Mouse (Mus musculus) hindbrain, embryonic 16.5 days (tissue): ENCODE data around the gene Cntn5. TPM values are rescaled to one million over a fixed set of nuclear protein-coding genes. Genes with fewer than 3 reads are reported as not detected.

Experiments
- ATAC-seq: fragments of 200-750 bp; cut with Nextera tagmentation; 2 replicates; pipeline ENCODE4 v1.8.0; 2017; ENCODE audit warnings: moderate TSS enrichment, moderate library complexity
- H3K27ac ChIP-seq: fragments of 300-500 bp; sonication (generic); 2 replicates; pipeline ENCODE4 v1.5.1; 2014; ENCODE audit warnings: low read depth, mild to moderate bottlenecking, control low read depth, low read length, moderate library complexity
- H3K27me3 ChIP-seq: fragments of 300-500 bp; sonication (generic); replicated peaks from 2 replicates; pipeline ENCODE4 v1.6.1; 2014; ENCODE audit warnings: low read length; ENCODE audit not compliant: control insufficient read depth, insufficient read depth
- H3K36me3 ChIP-seq: fragments of 300-500 bp; sonication (generic); 2 replicates; pipeline ENCODE4 v1.6.1; 2014; ENCODE audit warnings: mild to moderate bottlenecking, low read length, moderate library complexity, mixed read lengths; ENCODE audit not compliant: control insufficient read depth, insufficient read depth
- H3K4me1 ChIP-seq: fragments of 300-500 bp; sonication (generic); 2 replicates; pipeline ENCODE4 v1.6.1; 2014; ENCODE audit warnings: low read depth, low read length; ENCODE audit not compliant: control insufficient read depth, insufficient read depth
- H3K4me2 ChIP-seq: fragments of 300-500 bp; sonication (generic); 2 replicates; pipeline ENCODE4 v1.6.1; 2014; ENCODE audit warnings: mild to moderate bottlenecking, low read length, control low read depth, moderate library complexity
- H3K4me3 ChIP-seq: fragments of 300-500 bp; sonication (generic); 2 replicates; pipeline ENCODE4 v1.5.1; 2014; ENCODE audit warnings: mild to moderate bottlenecking, low read length, control low read depth, moderate library complexity
- H3K9ac ChIP-seq: fragments of 300-500 bp; sonication (generic); 2 replicates; pipeline ENCODE4 v1.6.1; 2014; ENCODE audit warnings: low read depth, mild to moderate bottlenecking, control low read depth, low read length, moderate library complexity
- H3K9me3 ChIP-seq: fragments of 300-500 bp; sonication (generic); 2 replicates; pipeline ENCODE4 v1.6.1; 2014; ENCODE audit warnings: mild to moderate bottlenecking, low read length, moderate library complexity; ENCODE audit not compliant: control insufficient read depth
- WGBS: fragments of 180-500 bp; shearing (Covaris S2); extraction: QIAGEN DNeasy Blood & Tissue Kit; methylation state at CpG from one replicate; pipeline ENCODE4 v1.1.7; 2014; 5-methylcytosine and 5-hydroxymethylcytosine counted together
- polyA plus RNA-seq: library from polyadenylated mRNA; unstranded; fragments of >200 nt; fragmentation: Nextera tagmentation; extraction: Ambion mirVana; gene quantifications from 2 replicates; pipeline ENCODE4 v1.2.1, GENCODE M21; 2015

The Cntn5 gene
- polyA plus RNA-seq, 1 experiment from 2014 or later, result 20.4 TPM

DNA sequence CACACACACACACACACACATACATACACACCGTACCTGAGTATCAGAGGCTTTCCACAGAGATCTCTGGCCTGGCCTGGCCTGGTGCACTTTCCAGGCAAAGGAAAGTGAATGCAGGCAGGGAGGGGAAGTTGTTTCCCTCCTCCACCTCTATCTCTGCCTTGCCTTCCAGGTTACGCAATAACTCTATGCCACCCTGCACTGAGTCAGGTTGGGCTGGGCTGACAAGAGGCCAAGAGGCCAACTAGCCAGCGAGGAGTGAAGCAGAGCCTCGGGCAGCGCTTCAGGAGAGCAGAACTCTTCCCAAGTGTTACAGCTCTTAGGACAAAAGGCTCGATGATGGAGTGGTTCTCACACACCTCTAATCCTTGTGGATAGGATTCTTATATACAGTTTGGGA, 1018.4 kb downstream of the Cntn5 start:
- no peaks in the 10 kb centered on the region for H3K27me3 ChIP-seq
- H3K4me3 ChIP-seq, result no peak overlapping the region
- no peak overlapping the region for H3K4me2 ChIP-seq
- H3K36me3 ChIP-seq, result no peaks in the 10 kb centered on the region
- no peaks in the 10 kb centered on the region for H3K9me3 ChIP-seq
- H3K4me1 ChIP-seq, result no peaks in the 10 kb centered on the region
- no peak overlapping the region for H3K27ac ChIP-seq
- no peak overlapping the region for H3K9ac ChIP-seq
- WGBS, result 89% methylated on average over 6 of the region's 6 CpGs
- no peak for ATAC-seq

DNA sequence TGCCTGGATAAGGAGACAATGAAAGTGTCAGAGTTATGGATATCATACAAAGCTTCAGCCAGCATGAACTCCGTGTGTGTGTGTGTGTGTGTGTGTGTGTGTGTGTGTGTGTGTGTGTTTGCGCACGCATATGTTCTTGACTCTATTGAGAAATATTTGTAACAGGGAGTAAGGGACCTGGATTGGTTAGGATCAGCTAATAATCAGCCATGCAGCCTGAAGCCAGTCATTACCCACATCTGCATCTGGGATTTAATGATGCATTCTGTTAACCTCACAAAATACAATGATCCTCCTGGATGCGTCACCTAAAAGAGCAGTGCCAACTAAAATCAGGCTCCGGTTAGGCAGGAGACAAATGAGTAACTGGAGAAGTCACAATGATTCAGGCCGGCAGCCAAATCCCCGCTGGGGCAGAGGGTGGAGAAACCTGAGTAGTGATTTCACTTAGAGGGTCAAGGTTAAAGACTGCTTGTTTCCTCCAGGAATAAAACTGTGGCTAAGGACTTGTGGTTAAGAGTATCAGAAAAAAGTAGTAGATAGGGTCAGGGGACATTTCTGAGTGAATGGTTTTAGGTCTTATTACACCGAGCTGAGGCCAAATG, 1021.7 kb downstream of the Cntn5 start:
- Histone ChIP-seq H3K4me3 (no peak overlapping the region), H3K4me1 (no peaks in the 10 kb centered on the region), H3K27ac (no peak overlapping the region), H3K9me3 (no peaks in the 10 kb centered on the region), H3K27me3 (no peaks in the 10 kb centered on the region), H3K4me2 (no peak overlapping the region), H3K36me3 (no peaks in the 10 kb centered on the region), H3K9ac (no peak overlapping the region)
- WGBS, result 50% methylated on average over 8 of the region's 8 CpGs
- ATAC-seq, result peak; percentile 56; the same call in 1 of the 2 replicates

DNA sequence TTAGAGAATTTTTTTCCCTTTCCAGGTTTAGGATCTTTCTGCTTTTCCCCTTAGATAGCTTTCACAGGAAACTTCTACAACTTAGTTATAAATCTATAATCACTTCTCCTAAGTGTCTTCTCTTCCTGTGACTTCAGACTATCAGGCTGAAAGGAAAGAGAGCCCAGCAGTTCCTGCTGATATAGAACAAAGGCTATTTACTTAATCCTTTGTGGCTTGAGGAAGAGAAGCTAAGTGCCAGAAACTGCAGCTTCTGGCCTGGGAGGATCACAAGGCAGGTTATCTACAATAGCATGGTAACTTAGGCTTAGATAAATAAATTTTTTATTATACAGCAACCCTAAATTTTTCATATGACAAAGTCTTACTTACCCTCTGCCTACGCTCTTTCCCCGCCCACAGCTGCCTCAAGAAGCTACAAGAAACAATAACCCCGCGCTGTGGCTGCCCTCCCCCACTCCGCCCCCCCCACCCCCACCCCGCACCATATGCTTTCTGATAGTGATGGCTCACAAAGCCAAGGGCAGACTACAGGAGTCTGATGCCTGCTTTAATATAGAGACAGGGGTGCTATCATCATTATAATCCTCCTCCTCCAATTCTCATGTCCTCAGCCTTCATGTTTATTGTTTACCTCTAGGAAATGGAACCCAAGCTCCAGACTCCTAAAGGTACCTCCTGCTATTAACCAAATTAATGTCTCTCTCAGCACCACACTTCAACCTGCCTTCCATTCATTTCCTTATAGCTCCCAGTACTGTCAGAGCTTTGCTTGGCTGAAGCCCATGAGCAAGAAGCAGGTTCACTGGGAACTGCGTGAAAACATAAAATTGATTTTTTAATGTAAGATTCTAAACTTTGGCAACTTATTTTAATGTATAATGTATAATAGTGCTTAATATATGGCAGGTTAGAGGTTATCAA, 1032.2 kb downstream of the Cntn5 start:
- no peak overlapping the region for H3K9ac ChIP-seq
- no peaks in the 10 kb centered on the region for H3K9me3 ChIP-seq
- H3K27me3 ChIP-seq, result no peaks in the 10 kb centered on the region
- H3K27ac ChIP-seq, result no peak overlapping the region
- H3K4me2 ChIP-seq, result no peak overlapping the region
- ATAC-seq, result peak; percentile 70
- 27% methylated on average over 7 of the region's 7 CpGs for WGBS
- no peak overlapping the region for H3K4me3 ChIP-seq
- no peaks in the 10 kb centered on the region for H3K4me1 ChIP-seq
- H3K36me3 ChIP-seq, result no peaks in the 10 kb centered on the region

DNA sequence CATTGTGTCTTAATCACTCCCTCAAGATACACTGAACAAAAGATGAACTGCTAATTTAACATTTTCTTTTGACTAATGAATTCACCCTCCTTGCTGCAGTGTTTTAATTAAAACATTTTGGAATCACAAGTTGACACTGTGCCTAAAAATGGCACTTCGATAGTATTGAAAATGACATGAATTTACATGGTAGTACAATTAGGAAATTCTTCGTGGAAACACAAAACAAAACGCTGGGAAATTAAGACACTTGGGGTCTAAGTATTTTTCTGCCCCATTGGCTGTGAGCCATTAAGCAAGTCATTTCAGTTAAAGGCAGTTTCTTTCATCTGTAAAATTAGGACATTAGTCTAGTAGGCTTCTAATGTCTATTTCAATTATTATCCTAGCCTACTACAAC, 1043.9 kb downstream of the Cntn5 start:
- Histone ChIP-seq H3K9me3 (no peaks in the 10 kb centered on the region), H3K9ac (no peak overlapping the region), H3K4me3 (no peak overlapping the region), H3K4me1 (no peaks in the 10 kb centered on the region), H3K4me2 (no peak overlapping the region), H3K27ac (no peak overlapping the region), H3K27me3 (no peaks in the 10 kb centered on the region), H3K36me3 (no peaks in the 10 kb centered on the region)
- WGBS, result 59% methylated on average over 3 of the region's 3 CpGs
- no peak for ATAC-seq

DNA sequence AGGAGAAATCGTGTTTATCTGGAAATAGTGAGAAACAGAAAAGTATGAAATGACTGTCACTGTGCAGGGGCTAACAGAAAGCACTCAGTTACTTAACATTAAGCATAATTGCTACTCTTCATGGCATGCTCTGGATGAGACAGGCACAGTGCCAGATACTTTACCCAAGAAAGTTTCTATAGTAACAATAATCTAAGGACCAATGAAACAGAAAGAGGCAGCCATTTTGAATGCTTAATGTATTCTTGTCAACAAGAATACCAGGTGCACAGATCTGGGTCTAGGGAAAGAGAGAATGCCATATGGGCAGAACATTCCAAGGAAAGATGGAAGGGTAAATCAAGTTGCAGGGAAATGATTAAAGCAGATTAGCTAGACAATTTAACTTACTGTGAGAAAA, 1045.3 kb downstream of the Cntn5 start:
- H3K36me3 ChIP-seq, result no peaks in the 10 kb centered on the region
- H3K4me1 ChIP-seq, result no peaks in the 10 kb centered on the region
- no peak overlapping the region for H3K4me3 ChIP-seq
- H3K9ac ChIP-seq, result no peak overlapping the region
- no peak overlapping the region for H3K27ac ChIP-seq
- ATAC-seq, result no peak
- H3K27me3 ChIP-seq, result no peaks in the 10 kb centered on the region
- H3K4me2 ChIP-seq, result no peak overlapping the region
- 69% methylated on average over 1 of the region's 1 CpGs for WGBS
- H3K9me3 ChIP-seq, result no peaks in the 10 kb centered on the region

DNA sequence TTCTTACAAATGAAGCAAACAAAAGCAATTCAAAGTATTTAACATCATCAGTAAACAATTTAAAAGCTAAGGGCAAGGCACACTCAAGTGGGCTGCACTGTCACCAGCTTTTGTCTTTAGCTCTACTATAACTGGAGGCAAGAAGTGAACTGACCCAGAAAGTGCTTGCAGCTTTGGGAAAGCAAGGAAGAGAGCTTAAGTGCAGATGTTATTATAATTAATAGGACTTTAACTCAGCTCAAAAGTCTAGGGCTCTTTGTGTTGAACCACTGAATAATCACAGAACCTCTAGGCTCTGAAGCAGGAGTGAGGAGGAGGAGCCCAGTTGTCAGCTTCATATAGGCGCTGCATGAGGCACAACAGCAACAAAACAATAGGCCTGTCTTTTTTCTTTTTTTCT, 1049.8 kb downstream of the Cntn5 start:
- H3K9ac ChIP-seq, result no peak overlapping the region
- H3K27me3 ChIP-seq, result no peaks in the 10 kb centered on the region
- ATAC-seq, result no peak
- H3K36me3 ChIP-seq, result no peaks in the 10 kb centered on the region
- no peaks in the 10 kb centered on the region for H3K9me3 ChIP-seq
- H3K27ac ChIP-seq, result no peak overlapping the region
- 46% methylated on average over 1 of the region's 1 CpGs for WGBS
- no peak overlapping the region for H3K4me2 ChIP-seq
- no peak overlapping the region for H3K4me3 ChIP-seq
- H3K4me1 ChIP-seq, result no peaks in the 10 kb centered on the region

DNA sequence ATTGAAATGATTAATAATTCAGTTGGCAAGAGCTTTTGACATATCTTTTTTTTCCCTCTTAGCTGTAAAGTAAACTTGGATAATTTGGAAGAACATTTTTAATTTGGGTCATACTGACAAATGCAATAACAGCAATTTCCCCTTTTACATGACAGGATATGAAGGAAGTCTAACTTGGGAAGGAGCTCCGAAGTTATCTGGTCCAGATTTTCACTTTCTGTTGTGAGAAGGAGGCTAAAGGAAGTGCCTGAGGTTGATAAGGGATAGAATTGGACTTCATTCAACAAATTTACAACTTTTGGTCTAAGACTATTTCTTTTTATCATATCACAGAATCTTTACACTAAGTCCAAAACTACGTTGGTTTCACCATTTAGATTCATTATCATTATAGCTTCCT, 1074.3 kb downstream of the Cntn5 start:
- WGBS, result 95% methylated on average over 2 of the region's 2 CpGs
- Histone ChIP-seq H3K9me3 (no peaks in the 10 kb centered on the region), H3K4me1 (no peaks in the 10 kb centered on the region), H3K27me3 (no peaks in the 10 kb centered on the region), H3K27ac (no peak overlapping the region), H3K4me3 (no peak overlapping the region), H3K9ac (no peak overlapping the region), H3K4me2 (no peak overlapping the region), H3K36me3 (no peaks in the 10 kb centered on the region)
- ATAC-seq, result no peak

DNA sequence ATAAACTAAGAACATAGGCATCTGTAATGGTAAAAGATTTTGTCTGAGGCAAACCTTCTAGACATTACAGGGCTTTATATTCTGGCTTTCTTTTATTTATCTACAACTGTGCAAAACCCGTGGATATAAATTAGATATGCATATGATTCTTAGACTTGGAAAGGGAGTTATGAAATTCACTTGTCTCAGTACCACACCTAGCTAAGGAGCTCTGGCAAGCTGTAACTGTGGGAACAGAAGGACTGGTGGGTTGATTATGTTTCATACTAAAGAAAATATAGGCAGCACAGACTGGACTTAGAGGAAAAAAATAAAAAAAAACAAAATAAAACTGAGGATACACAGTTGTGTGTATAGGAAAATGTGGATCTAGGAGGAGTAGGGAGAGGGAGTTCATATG, 1084.6 kb downstream of the Cntn5 start:
- 92% methylated on average over 1 of the region's 1 CpGs for WGBS
- Histone ChIP-seq H3K4me3 (no peak overlapping the region), H3K9me3 (no peaks in the 10 kb centered on the region), H3K4me1 (no peaks in the 10 kb centered on the region), H3K4me2 (no peak overlapping the region), H3K9ac (no peak overlapping the region), H3K27ac (no peak overlapping the region), H3K27me3 (no peaks in the 10 kb centered on the region), H3K36me3 (no peaks in the 10 kb centered on the region)
- no peak for ATAC-seq

DNA sequence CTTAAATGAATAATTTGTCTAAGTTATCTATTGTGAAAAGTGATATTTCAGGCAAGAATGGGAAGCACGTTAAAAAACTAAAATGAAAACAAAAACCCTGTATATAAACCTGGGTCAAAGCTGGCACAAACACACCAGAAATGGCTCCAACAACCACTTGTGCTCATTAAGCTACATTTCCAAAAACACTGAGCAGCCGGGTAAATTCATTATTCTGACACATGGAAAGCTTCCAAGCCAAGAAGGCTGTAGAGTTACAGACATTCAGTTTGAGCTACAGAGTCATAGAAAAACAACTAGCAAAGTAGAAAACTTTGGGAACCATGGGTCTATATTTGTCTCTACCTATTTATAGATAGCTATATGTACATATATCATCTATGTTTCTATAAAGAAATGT, 1087.1 kb downstream of the Cntn5 start:
- Histone ChIP-seq H3K9ac (no peak overlapping the region), H3K27me3 (no peaks in the 10 kb centered on the region), H3K9me3 (no peaks in the 10 kb centered on the region), H3K4me1 (no peaks in the 10 kb centered on the region), H3K36me3 (no peaks in the 10 kb centered on the region), H3K27ac (no peak overlapping the region), H3K4me3 (no peak overlapping the region), H3K4me2 (no peak overlapping the region)
- no peak for ATAC-seq
- 64% methylated on average over 2 of the region's 2 CpGs for WGBS
